Mouse (Mus musculus) megakaryocyte-erythroid progenitor cell, adult 5-6 weeks (primary cell): ENCODE measurements around the gene Tmem131. TPM values are rescaled to one million over a fixed set of nuclear protein-coding genes. Genes with fewer than 3 reads are reported as not detected.

Experiments
- ATAC-seq: replicated peaks from 2 replicates; pipeline ENCODE4 v1.8.0; 2016; ENCODE audit warnings: mild to moderate bottlenecking, inconsistent platforms; ENCODE audit not compliant: severe bottlenecking, poor library complexity, low FRiP score, low TSS enrichment
- total RNA-seq, 2 experiments: library from RNA; stranded (forward) in 1 of 2; stranded (reverse) in 1 of 2; fragments of 200-1000, 215-1000 nt in 1 of 2; fragments of >200 nt in 1 of 2; fragmentation: Nextera tagmentation in 1 of 2; gene quantifications; 2 replicates each; pipeline ENCODE4 v1.2.3; 2014 to 2017

Tmem131 gene
- total RNA-seq, 2 experiments from 2014 or later: 31.5 to 53.5 TPM

DNA sequence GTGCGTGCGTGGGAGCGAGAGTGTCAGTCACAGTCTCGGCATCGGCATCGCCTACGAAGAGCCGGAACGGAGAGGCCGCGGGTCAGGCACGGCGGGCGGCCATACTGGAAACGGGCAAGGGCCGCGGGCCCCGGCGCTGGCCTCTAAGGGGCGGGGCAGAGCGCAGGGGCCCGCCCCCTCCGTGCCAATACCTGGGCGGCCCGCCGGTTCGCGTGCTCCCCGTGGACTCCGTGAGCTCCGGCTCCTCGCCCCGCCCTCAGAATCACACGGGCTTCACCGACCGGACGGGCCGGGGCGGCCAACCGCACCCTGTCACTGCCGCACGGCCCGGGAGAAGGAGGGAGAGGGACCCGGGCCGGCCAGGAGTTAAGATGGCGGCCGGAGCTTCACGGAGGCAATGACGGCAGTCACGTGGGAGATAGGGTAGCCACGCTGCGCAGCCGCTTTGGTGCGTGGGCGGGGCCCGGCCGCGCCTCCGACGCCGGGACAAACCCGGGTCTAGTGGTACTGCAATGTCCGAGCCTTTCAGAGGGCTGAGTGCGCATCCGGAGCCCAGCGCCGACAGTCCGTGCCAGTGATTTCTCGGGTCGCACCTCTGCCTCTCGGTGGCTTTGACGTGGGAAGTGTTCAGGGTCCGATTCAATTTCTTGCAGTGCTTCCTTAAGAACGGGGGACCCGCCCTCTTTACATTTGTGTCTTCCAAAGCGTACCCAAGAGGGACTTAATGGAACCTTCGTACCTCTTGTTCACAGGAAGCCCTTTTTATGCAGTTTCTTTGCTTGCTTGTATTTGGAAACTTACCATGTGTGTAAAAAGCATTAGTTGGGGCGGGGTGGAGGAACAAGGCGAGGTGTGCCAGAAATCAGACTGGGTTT, 3.7 kb downstream of the Tmem131 start:
- peak; percentile 69 for ATAC-seq

DNA sequence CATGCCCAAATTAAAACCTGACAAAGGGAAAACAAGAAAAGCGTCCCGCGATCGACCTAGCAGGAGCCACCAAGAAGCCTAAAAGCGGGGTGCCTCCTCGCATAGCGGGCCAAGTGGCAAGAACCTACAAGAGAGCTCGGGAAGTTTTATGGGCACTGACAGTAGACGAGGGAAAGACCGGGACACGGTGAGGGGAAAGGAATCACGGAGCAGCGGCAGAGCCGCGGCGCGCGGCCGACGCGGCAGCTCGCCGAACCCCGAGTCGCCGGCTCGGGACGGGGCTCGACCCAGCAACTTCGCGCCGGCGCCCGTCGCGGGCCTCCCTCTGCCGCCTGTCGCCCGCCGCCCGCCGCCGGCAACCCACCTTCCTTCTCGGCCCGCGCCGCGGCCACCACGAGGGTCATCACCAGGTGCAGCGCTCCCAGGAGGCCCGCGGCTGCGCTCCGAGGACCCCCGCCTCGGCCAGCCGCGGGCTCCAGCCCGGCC, 4.6 kb downstream of the Tmem131 start:
- no peak for ATAC-seq

DNA sequence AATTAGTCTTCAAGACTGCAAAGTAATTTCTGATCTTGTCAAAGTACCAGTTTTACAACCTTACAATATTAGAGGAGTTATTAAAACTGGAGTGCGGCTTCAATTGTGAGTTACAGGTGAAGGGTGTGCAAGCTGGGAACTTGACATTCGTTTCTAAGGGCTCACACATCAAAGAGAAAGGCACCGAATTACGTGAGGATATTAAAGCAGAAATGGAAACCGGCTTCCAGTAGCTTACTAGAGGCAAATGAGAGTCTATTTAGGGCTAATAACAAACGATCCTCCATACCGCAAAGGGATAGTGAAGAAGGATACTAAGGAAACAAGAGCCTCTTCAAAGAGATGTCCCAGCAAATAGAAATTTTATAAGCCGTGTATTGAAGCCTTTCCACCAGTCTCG, 5.1 kb downstream of the Tmem131 start:
- ATAC-seq: no peak

DNA sequence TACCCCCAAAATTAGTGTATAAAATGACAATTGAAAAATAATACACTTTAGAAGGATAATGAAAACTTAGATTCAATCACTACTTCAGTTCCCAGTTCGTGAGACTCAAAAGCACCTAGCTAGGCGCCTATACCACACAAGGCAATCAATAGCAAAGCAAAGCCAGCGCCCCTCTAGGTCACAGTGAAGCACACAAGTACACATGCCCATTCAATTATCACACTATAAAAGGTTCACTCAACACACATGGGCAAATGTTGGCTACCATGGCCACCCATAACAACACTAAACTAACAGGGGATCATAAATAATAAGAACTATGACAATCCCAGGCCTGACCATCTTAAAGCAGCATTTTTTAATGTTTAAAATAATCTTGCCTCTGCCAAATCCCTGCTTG, 5.8 kb downstream of the Tmem131 start:
- 0 out of 2 replicates have a peak, but pooled peaks have one; percentile 14 for ATAC-seq

DNA sequence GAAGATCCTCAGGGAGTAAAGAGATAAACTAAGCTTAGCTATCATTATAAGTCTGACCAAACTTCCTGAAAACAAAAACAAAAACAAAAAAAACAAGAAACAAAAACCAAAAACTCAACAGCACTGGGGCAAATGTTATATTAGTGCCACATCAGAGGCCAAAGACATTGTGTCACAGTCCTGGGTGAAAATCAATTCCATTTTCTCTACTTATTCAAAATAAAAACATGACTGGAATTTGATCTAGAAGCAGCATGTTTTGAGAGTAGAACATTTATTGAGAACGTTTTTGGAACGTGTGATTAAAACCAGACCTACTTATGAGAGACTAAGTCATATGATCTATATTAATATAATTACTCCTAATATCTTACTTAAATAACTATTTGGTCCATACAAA, 6.5 kb downstream of the Tmem131 start:
- ATAC-seq: no peak

DNA sequence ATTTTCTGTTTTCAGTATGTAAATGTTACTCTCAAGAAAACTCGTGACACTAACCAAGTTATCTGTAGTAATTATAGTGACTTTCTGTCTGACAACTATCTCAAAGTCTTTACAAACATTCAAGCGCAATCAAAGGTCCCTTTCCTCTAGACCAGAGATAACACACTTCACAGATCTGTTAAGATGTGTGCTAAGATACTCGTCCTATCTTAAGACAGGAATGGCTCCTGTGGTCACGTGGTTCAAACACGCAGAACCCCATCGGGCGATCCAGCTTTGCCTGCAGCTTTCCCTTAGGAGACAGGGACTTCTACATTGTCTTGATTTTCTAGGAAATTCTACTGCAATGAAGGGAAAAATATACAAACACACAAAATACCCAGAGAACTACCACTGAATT, 6.9 kb downstream of the Tmem131 start:
- ATAC-seq: no peak

DNA sequence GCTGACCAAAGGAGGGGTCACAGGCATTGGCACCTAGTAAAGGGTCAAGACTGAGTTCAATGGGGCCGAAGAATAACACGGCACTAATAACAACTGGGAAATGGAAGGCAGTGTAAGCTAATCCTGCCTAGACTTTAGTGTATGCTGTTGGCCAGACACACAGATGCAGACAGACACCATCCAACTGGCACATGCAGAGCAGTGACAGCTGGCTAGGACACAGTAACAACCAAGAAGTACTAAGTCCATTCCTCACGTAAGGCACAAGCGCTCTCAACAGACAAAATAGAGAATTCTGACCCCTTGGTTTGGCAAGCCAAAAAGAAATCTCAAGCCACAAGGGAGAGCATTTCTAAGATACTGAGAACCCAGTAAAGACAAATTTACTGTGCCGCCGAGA, 8.7 kb downstream of the Tmem131 start:
- ATAC-seq: no peak

DNA sequence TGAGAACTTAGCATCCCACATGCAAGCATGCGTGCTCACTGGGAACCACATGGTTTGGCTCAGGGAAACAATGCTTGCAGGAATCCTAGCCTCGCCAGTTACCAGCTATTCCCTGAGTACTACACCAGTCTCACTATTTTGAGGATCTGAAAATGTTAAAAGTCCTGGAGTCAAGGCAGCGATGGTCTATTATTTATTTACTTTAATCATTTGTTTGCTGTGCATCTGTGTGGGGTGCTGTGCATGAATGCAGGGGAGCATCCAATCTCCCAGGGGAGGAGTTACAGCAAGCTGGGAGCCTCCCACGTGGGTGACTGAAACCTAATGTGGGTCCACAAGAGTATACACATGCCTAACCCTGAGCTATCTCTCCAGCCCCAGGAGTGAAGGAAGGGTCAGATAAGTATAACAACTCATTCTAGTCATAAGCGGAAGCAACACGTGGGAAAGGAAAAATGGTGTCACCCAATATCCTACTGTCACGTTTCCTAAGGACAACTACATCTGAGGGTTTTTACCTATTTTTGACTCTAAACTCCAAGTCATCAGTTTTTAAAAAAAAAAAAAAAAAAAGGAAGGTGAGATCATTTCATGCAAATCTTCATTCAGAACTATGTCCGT, 9.4 kb downstream of the Tmem131 start:
- ATAC-seq: peak; percentile 92

DNA sequence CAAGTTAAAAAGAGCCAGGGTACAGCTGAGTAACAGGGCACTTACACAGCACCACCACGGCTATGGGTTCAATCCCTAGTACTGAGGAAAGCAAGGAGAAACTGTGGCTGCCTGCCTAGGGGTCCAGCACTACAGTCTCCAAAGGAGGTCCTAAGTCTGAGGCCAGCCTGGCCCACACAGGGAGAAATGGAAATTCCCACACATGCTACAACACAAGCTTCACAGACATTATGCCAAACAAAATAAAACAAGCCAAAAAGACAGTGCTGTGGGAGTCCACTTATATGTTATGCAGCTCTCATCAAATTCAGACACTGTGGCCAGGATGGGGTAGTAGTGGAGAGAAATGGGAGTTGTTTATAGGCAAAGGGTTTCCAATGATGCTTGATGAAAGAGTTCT, 11.2 kb downstream of the Tmem131 start:
- ATAC-seq: no peak

DNA sequence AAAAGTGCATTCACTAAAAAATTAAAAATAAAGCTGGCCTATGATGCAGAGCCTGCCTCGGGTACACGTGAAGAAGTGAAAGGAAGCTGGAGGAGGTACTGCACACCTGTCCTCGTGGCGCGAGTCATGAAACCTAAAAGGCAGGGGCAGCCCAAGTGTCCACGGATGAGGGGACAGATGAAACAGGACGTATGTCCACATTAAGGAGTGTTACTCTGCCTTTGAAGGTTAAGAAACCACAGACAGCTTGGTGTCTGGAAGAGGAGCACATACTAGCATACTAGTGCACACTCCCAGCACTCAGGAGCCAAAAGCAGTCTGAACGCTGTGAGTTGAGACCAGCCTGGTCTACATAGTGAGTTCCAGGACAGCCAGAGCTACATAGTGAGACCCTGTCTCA, 12.6 kb downstream of the Tmem131 start:
- no peak for ATAC-seq

DNA sequence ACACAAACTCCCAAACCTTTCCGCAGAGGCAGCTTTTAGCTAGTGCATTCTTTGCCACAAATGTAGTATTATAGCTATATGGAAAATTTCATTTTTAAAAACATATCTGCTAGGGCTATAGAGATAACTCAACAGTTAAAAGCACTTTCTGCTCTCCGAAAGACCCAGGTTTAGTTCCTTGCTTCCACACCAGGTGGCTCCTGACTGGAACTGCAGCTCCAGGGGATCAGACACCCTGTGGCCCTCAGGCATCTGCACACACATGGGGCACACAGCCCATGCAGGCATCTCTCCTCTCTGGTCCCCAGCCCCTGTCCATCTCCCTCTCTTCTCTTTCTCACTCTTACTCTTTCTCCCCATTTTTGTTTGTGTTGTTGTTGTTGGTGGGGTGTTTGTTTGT, 13.5 kb downstream of the Tmem131 start:
- ATAC-seq: no peak

DNA sequence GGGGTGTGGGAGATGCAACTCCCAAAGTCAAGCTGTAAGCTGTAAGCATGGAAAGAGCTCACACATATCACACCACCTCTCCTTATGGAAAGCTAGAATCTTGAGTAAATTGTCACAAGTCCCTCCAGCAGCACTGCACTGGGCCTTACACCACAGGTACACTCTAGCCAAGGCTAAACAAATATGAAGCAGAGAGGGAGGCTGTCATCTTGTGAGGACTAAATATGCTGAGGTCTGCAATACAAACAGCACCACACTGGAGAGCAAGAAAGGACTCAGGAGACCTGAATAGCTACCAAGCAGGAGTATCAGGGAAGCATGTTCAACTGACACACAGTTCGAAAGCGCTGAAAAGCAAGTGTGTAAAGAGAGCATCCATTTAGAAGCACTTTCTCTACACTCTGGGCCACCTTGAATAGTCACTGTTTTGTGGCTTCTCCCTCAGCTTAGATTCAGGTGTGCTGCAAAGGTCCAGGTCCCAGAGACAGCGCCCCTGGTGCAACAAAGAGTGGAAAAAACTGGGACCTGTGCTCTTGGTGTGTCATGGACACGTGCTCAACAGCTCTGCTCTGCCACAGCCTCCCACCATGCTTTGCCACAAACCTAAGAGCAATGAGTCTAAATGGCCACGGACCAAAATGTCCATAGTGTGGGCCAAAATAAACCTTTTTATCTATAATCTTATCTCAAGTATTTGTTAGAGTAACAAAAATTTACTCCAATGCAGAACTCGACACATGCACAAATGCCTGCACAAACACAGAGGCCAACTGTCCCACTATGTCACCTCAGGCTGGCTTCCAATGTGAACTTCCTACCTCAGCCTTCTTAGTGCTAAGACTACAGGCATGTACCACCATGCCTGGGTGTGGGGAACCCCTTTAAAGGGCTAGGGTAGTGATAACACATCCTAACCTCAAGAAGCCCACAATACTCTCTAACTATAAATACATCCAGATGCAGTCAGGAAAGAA, 14.8 kb downstream of the Tmem131 start:
- ATAC-seq: no peak

DNA sequence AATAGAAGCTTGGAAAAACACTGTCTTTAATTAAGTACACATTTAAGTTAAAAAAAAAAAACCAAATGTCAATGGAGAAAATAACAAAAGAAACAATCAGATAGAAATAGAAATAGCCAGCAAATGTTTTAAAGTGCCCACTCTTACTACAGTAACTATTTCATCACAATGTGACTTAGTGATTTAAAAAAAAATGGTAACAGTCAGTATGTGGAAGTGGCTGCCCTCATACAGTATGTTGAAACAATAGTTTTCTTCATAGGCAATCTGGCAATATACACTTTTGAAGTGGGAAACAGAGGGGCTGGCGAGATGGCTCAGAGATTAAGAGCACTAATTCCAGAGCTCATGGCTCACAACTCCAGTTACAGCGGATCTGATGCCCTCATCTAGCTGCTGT, 15.9 kb downstream of the Tmem131 start:
- no peak for ATAC-seq

DNA sequence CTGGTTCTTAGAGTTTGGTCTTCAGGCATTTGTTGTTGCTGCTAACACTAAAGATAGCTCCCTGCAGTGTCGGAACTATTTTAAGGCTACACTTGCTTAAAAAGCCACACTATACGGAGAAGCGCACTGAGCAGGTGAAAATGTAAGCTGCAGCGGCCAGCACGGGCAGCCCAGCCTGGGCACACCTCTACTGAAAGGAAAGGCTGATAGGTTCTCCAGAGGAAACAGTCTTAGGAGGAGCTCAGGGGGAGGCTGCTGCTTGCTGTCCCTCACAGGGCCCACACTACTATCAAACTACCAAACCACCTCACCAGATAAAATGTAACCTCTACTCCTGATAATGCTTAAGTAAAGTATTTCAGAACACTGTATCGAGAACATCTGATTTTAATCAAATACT, 16.7 kb downstream of the Tmem131 start:
- 0 out of 2 replicates have a peak, but pooled peaks have one; percentile 21 for ATAC-seq

DNA sequence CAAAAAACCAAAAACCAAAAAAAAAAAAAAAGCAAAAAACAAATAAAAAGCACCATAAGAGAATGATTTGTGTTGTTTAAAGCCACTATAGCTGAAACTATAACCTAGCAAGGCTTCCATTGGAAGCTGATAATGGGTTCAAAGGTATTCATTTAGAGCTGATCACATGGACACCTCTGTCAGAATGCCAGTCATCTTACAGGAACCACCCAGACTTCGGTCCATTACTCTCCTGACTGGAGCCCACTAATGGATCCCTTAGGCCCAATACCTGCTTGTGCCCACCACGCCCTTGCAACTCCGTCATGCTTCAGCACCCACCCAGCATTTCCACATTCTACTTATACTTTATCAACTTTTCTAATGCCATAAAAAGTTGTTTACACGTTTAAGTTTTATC, 17.2 kb downstream of the Tmem131 start:
- ATAC-seq: no peak

DNA sequence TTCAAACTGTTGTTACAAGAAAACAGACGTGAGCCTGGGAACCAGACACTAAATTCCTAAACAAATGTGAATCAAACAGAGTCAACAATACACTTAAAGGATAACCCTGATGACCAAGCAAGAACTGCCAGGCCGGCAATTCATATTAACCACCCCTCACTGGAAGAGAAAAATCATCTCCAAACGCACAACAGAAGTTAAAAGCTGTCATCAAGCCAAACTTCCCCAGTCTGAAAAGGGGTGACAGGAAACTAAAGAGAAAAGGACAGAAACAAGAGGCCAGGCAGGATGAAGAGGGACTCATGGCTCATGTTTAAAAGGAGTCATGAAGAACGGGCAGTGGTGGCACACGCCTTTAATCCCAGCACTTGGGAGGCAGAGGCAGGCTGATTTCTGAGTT, 17.7 kb downstream of the Tmem131 start:
- ATAC-seq: no peak

DNA sequence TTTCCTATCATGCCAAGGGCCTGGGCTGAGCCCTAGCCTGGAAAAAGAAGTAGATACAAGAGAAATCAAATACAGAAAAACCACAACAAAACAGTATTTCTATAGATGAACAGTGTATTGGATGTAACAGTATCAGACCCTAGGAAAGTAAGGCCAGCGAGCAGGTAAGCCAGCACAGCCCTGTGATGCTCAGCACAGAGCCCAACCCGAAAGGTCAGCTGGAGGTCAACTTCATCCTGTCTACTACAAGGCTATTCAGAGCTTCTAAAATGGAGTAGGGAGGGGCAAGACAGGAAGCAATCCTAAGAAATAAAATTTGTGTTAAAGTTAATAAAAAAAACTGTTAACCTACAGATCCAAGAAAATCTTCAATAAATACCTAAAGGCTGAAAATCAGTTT, 18.6 kb downstream of the Tmem131 start:
- no peak for ATAC-seq

DNA sequence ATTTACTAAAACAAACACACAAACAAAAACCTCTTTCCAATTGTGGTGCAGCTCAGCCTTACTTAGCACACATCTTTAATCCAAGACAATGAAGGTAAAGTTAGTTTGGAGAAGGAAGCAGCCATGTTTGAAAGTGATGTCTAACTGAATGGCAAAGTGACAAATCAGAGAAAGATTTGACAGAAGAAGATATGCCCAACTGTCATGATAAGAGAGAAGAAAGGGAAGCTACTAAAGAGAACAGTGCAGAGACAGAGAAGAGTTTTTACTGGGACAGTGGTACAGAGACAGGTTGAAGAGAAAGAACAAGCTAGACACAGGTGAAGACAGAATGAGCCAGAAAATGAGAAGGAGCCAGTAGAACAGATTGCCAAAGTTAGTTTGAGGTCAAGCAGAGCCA, 19.6 kb downstream of the Tmem131 start:
- ATAC-seq: no peak

DNA sequence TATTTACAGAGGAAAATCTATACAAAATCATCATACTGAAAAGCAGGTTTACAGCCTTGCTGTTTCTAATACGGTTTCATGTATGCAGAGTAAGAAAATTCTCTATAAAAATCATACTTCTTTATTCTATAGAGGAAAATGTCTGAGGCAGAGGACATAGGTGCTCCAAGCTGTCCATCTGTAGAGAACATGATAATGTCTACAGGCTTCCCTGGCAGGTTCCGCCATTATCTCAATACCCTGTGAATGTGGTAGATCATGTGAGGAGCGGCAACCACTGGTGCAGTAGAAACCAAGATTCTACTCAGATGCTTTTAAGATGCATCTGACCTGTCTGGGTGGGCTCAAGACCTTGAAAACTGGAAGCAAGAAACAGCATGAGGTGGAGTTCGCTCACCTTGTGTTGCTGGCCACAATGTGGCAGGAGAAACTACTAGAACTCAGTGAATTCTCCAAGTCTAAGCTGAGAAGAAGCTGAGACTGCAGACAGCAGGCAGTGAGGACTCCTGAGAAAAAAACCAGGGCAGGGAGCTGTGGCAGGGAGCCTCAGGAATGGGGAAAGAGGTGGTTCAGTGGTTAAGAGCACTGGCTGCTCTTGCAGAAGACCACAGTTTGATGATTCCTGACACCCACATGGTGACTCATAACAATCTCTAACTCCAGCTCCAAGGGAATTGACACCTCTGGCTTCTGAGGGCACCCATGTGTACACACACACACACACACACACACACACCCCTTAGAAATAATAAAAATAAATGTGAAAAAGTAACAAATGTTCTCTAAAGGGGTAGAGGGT, 20.6 kb downstream of the Tmem131 start:
- no peak for ATAC-seq
